Mouse (Mus musculus): ENCODE results near the gene Crlf3. TPM values are rescaled to one million over a fixed set of nuclear protein-coding genes. Genes with fewer than 3 reads are reported as not detected.
"Not testable (repeated sequence)": the region's sequence is repeated elsewhere in the genome, so short reads cannot be mapped to it uniquely, and the experiment has no call there.

Crlf3 gene
- total RNA-seq, 2 experiments from 2014 or later, result 12.3 to 15.4 TPM

- H3K4me3 ChIP-seq, result no peak overlapping the region
- no peak for TF ChIP-seq CTCF (IDR thresholded peaks at IDR 0.05)
- intact Hi-C loops (cut with DNase I), result no loop called here
- DNase-seq (ENCODE audit: extremely low spot score in 1 of 2, low spot score in 2 of 2), result no peak
- H3K27ac ChIP-seq, result no peak overlapping the region
These were observed 24.6 kb downstream of the Crlf3 start for GRCm38 (mm10) chr11:80056141-80056540.

GRCm38 (mm10) chr11:80054659-80055058 lies 26.1 kb downstream of the Crlf3 start:
- TF ChIP-seq CTCF (IDR thresholded peaks at IDR 0.05), result no peak
- H3K27ac ChIP-seq, result no peak overlapping the region
- intact Hi-C loops (cut with DNase I), result no loop called here
- H3K4me3 ChIP-seq, result no peak overlapping the region
- DNase-seq (ENCODE audit: extremely low spot score in 1 of 2, low spot score in 2 of 2), result no peak

- no peak for TF ChIP-seq CTCF (IDR thresholded peaks at IDR 0.05)
- intact Hi-C loops (cut with DNase I), result no loop called here
- DNase-seq (ENCODE audit: extremely low spot score in 1 of 2, low spot score in 2 of 2), result no peak
- H3K4me3 ChIP-seq, result no peak overlapping the region
- no peak overlapping the region for H3K27ac ChIP-seq
These were observed 27.6 kb downstream of the Crlf3 start for GRCm38 (mm10) chr11:80053171-80053570.

GRCm38 (mm10) chr11:80052456-80052855 lies 28.3 kb downstream of the Crlf3 start:
- Histone ChIP-seq H3K27ac (no peak overlapping the region), H3K4me3 (no peak overlapping the region)
- intact Hi-C loops (cut with DNase I), result no loop called here
- no peak for DNase-seq (ENCODE audit: extremely low spot score in 1 of 2, low spot score in 2 of 2)
- no peak for TF ChIP-seq CTCF (IDR thresholded peaks at IDR 0.05)

GRCm38 (mm10) chr11:80050088-80050487 lies 30.7 kb downstream of the Crlf3 start:
- TF ChIP-seq CTCF (IDR thresholded peaks at IDR 0.05), result no peak
- Histone ChIP-seq H3K4me3 (no peak overlapping the region), H3K27ac (no peak overlapping the region)
- no peak for DNase-seq (ENCODE audit: extremely low spot score in 1 of 2, low spot score in 2 of 2)
- intact Hi-C loops (cut with DNase I), result no loop called here

- H3K27ac ChIP-seq, result no peak overlapping the region
- DNase-seq (ENCODE audit: extremely low spot score in 1 of 2, low spot score in 2 of 2), result no peak
- H3K4me3 ChIP-seq, result no peak overlapping the region
- intact Hi-C loops (cut with DNase I), result no loop called here
- no peak for TF ChIP-seq CTCF (IDR thresholded peaks at IDR 0.05)
These were observed 33.9 kb downstream of the Crlf3 start for GRCm38 (mm10) chr11:80046856-80047255.

- no peak overlapping the region for H3K4me3 ChIP-seq
- TF ChIP-seq CTCF (IDR thresholded peaks at IDR 0.05), result no peak
- H3K27ac ChIP-seq, result no peak overlapping the region
- DNase-seq (ENCODE audit: extremely low spot score in 1 of 2, low spot score in 2 of 2), result no peak
- intact Hi-C loops (cut with DNase I), result loop anchor here (5.0 kb wide), 1 partner anchor 164 kb away; the partner anchor contains the start of gene Rhot1
These were observed 37.4 kb downstream of the Crlf3 start for GRCm38 (mm10) chr11:80043419-80043817.

- H3K27ac ChIP-seq, result no peak overlapping the region
- TF ChIP-seq CTCF (IDR thresholded peaks at IDR 0.05), result peak; percentile 72
- H3K4me3 ChIP-seq, result no peak overlapping the region
- DNase-seq (ENCODE audit: extremely low spot score in 1 of 2, low spot score in 2 of 2), result peak; percentile 17 to 18
- intact Hi-C loops (cut with DNase I), result loop anchor here (5.0 kb wide), 1 partner anchor 164 kb away; the partner anchor contains the start of gene Rhot1
These were observed 38.0 kb downstream of the Crlf3 start for GRCm38 (mm10) chr11:80042615-80043418.

- no peak for DNase-seq (ENCODE audit: extremely low spot score in 1 of 2, low spot score in 2 of 2)
- TF ChIP-seq CTCF (IDR thresholded peaks at IDR 0.05), result no peak
- H3K4me3 ChIP-seq, result no peak overlapping the region
- intact Hi-C loops (cut with DNase I), result no loop called here
- H3K27ac ChIP-seq, result no peak overlapping the region
These were observed 43.3 kb downstream of the Crlf3 start for GRCm38 (mm10) chr11:80037495-80037894.

GRCm38 (mm10) chr11:80021306-80021705 lies 59.5 kb downstream of the Crlf3 start:
- H3K4me3 ChIP-seq, result no peak overlapping the region
- intact Hi-C loops (cut with DNase I), result loop anchor here (10.0 kb wide), 1 partner anchor 373 kb away; no protein-coding TSS in a partner anchor
- no peak overlapping the region for H3K27ac ChIP-seq
- DNase-seq (ENCODE audit: extremely low spot score in 1 of 2, low spot score in 2 of 2), result no peak
- no peak; the same call in 1 of the 2 replicates for TF ChIP-seq CTCF (IDR thresholded peaks at IDR 0.05)

- no peak for DNase-seq (ENCODE audit: extremely low spot score in 1 of 2, low spot score in 2 of 2)
- TF ChIP-seq CTCF (IDR thresholded peaks at IDR 0.05), result peak; percentile 37
- Histone ChIP-seq H3K27ac (no peak overlapping the region), H3K4me3 (no peak overlapping the region)
- intact Hi-C loops (cut with DNase I), result loop anchor here (10.0 kb wide), 1 partner anchor 375 kb away; no protein-coding TSS in a partner anchor
These were observed 61.0 kb downstream of the Crlf3 start for GRCm38 (mm10) chr11:80019792-80020191.

- H3K4me3 ChIP-seq; H3K27ac ChIP-seq; intact Hi-C loops (cut with DNase I); DNase-seq (ENCODE audit: extremely low spot score in 1 of 2, low spot score in 2 of 2): not testable (repeated sequence)
These were observed 64.3 kb downstream of the Crlf3 start for GRCm38 (mm10) chr11:80016533-80016932.

Other genes starting within 250 kb of the Crlf3 start
- gene Utp6, start 118.6 kb downstream of the Crlf3 start, total RNA-seq (2021), result 10 to 100 TPM; 23.2 to 28.3 TPM
- gene Suz12, start 87.9 kb downstream of the Crlf3 start, total RNA-seq (2021), result 10 to 100 TPM; 33.4 to 34.0 TPM
- gene Atad5, start 8.4 kb upstream of the Crlf3 start, total RNA-seq (2021), result 1 to 10 TPM; 3.1 to 3.6 TPM
- 10 to 100 TPM in 1 of 2 experiments, 1 to 10 TPM in 1; 8.0 to 10.6 TPM for gene Tefm, start 61.2 kb upstream of the Crlf3 start, total RNA-seq (2021)
- gene Adap2, start 73.1 kb upstream of the Crlf3 start, total RNA-seq (2021), result 1 to 10 TPM; 6.2 to 9.0 TPM
- 1 to 10 TPM; 3.5 to 3.7 TPM for gene Rnf135, start 102.9 kb upstream of the Crlf3 start, total RNA-seq (2021)
- 10 to 100 TPM; 70.0 to 70.1 TPM for gene Rhot1, start 128.0 kb upstream of the Crlf3 start, total RNA-seq (2021)
- gene Rhbdl3, start 219.9 kb upstream of the Crlf3 start, total RNA-seq (2021), result 10 to 100 TPM; 22.9 to 27.7 TPM

Measured in left cerebral cortex, adult 2 months (tissue).